Mouse (Mus musculus): ENCODE measurements around the gene Cep104.

DNA sequence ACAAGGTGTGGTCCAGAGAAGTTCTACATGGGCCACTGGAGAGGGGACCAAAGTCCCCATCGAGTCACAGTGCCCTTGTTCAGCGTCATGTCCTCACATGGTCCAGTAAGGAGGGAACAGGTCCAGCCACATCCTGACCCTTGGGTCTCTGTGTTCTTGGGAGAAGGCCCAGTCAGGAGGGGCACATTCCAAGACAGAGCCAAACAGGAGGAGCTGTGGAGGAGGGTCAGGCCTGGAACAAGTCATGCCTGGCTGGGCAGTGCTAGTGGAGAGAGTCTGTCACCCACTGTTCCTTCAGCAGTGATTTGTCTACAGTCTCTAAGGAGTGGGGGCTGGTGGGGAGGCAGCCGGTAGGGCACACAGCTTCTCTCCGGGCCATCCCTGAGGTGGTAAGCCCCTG, 47.4 kb downstream of the Cep104 start:
- no peak for TF ChIP-seq CTCF (IDR thresholded peaks at IDR 0.05; ENCODE audit: low read depth, low read length)
- TF ChIP-seq GATA1 (IDR thresholded peaks at IDR 0.05; ENCODE audit: borderline replicate concordance, low read length) = no peak
- no peak for TF ChIP-seq POLR2AphosphoS5 (IDR thresholded peaks at IDR 0.05; ENCODE audit: insufficient replicate concordance, low read depth, low read length)
